Mouse (Mus musculus) ES-E14 (cell line): ENCODE data around the gene Mtfp1. TPM values are rescaled to one million over a fixed set of nuclear protein-coding genes. Genes with fewer than 3 reads are reported as not detected.
"Not testable (repeated sequence)": the region's sequence is repeated elsewhere in the genome, so short reads cannot be mapped to it uniquely, and the experiment has no call there.

Experiments used
- DNase-seq: peaks from one replicate; pipeline ENCODE4 v3.0.0-alpha.2; 2013; ENCODE audit warnings: low read depth, low spot score
- H3K27ac ChIP-seq: 2 replicates; pipeline ENCODE4 v1.5.1; 2012; ENCODE audit warnings: low read depth, mild to moderate bottlenecking, low read length, moderate library complexity, mixed read lengths; ENCODE audit not compliant: poor library complexity, insufficient read depth, severe bottlenecking
- H3K36me3 ChIP-seq: 2 replicates; pipeline ENCODE4 v1.6.1; 2012; ENCODE audit warnings: mild to moderate bottlenecking, low read length, moderate library complexity, mixed read lengths; ENCODE audit not compliant: control insufficient read depth, poor library complexity, insufficient read depth, severe bottlenecking
- H3K4me1 ChIP-seq, 2 experiments: fragments of 150-350 bp in 1 of 2; sonication (generic) in 1 of 2; 2 replicates each; pipeline ENCODE4 v1.6.1; 2012; ENCODE audit warnings: low read length in 2 of 2, mild to moderate bottlenecking in 1 of 2, mixed read lengths in 1 of 2; ENCODE audit not compliant: control insufficient read depth in 2 of 2, insufficient read depth in 2 of 2, poor library complexity in 1 of 2
- H3K4me3 ChIP-seq, 2 experiments: fragments of 150-350 bp in 1 of 2; sonication (generic) in 1 of 2; 2 replicates each; pipeline ENCODE4 v1.5.1; 2012; ENCODE audit warnings: low read length in 2 of 2, low read depth in 1 of 2, mild to moderate bottlenecking in 1 of 2, mixed read lengths in 1 of 2; ENCODE audit not compliant: insufficient read depth in 1 of 2, poor library complexity in 1 of 2, severe bottlenecking in 1 of 2
- H3K9ac ChIP-seq: 2 replicates; pipeline ENCODE4 v1.6.1; 2012; ENCODE audit warnings: low read depth, mild to moderate bottlenecking, low read length, mixed read lengths; ENCODE audit not compliant: poor library complexity, insufficient read depth, severe bottlenecking
- H3K9me3 ChIP-seq: fragments of 150-350 bp; sonication (generic); 2 replicates; pipeline ENCODE4 v1.6.1; 2012; ENCODE audit warnings: low read depth, mild to moderate bottlenecking, low read length; ENCODE audit not compliant: control insufficient read depth, insufficient read depth
- CHD2 ChIP-seq: IDR thresholded peaks from 2 replicates; pipeline ENCODE4 v1.6.1; 2014; ENCODE audit warnings: mild to moderate bottlenecking, low read depth, low read length, inconsistent platforms
- HCFC1 ChIP-seq: IDR thresholded peaks from 2 replicates; pipeline ENCODE4 v1.6.1; 2012; ENCODE audit warnings: low read length, inconsistent platforms, borderline replicate concordance; ENCODE audit not compliant: insufficient read depth
- MAFK ChIP-seq: IDR thresholded peaks from 2 replicates; pipeline ENCODE4 v1.6.1; 2014; ENCODE audit warnings: mild to moderate bottlenecking, low read depth, low read length, inconsistent platforms; ENCODE audit not compliant: insufficient read depth
- ZC3H11A ChIP-seq: IDR thresholded peaks from 2 replicates; pipeline ENCODE4 v1.6.1; 2012; ENCODE audit warnings: low read depth, mild to moderate bottlenecking, inconsistent platforms, low read length, borderline replicate concordance
- ZNF384 ChIP-seq: IDR thresholded peaks from 2 replicates; pipeline ENCODE4 v1.6.1; 2012; ENCODE audit warnings: low read depth, low read length, inconsistent platforms
- in situ Hi-C, 2 experiments: fragments of 600-800 bp; cut with MboI; formaldehyde crosslinking; loops; one replicate each; pipeline ENCODE4 v1.15.1; 2025; ENCODE audit warnings: low sequenced_read_pairs in 2 of 2, inconsistent platforms in 1 of 2; ENCODE audit not compliant: unreplicated experiment in 2 of 2
- total RNA-seq: library from RNA; depleted of rRNA; stranded (reverse); fragments of 300-350 nt; gene quantifications from 2 replicates; pipeline ENCODE4 v1.2.3, GENCODE M21; 2012

The Mtfp1 gene
- total RNA-seq, 1 experiment: 12.7 TPM

- Histone ChIP-seq H3K36me3 (no peaks in the 10 kb centered on the region), H3K9ac (no peak overlapping the region), H3K4me1 (peaks cover 0 to 4% of the 10 kb centered on the region in 2 experiments; a peak in 1 of 4 replicates), H3K9me3 (no peaks in the 10 kb centered on the region), H3K27ac (no peak overlapping the region), H3K4me3 (no peak overlapping the region)
- TF ChIP-seq ZNF384: no peak
- no peak for TF ChIP-seq HCFC1
- TF ChIP-seq MAFK: no peak
- no peak for TF ChIP-seq CHD2
- no peak for TF ChIP-seq ZC3H11A
- no peak for DNase-seq
- in situ Hi-C loops: no loop called here
Measured at GRCm38 (mm10) chr11:4116458-4117141, 21.4 kb upstream of the Mtfp1 start.

- Histone ChIP-seq H3K9ac (no peak overlapping the region), H3K4me1 (peaks cover 0 to 3% of the 10 kb centered on the region in 2 experiments; a peak in 1 of 4 replicates), H3K4me3 (no peak overlapping the region), H3K27ac (no peak overlapping the region), H3K9me3 (no peaks in the 10 kb centered on the region), H3K36me3 (no peaks in the 10 kb centered on the region; the same call in 1 of the 2 replicates)
- TF ChIP-seq ZC3H11A: no peak
- TF ChIP-seq MAFK: no peak
- no peak for TF ChIP-seq ZNF384
- no peak for TF ChIP-seq HCFC1
- no peak for TF ChIP-seq CHD2
- no peak for DNase-seq
- in situ Hi-C loops: no loop called here
Measured at GRCm38 (mm10) chr11:4115407-4115806, 20.2 kb upstream of the Mtfp1 start.

- H3K36me3 ChIP-seq, H3K4me3 ChIP-seq, H3K27ac ChIP-seq, DNase-seq, H3K4me1 ChIP-seq, H3K9me3 ChIP-seq, H3K9ac ChIP-seq, in situ Hi-C loops: not testable (repeated sequence)
Measured at GRCm38 (mm10) chr11:4114541-4114940, 19.3 kb upstream of the Mtfp1 start.

GRCm38 (mm10) chr11:4113970-4114369 is 18.7 kb upstream of the Mtfp1 start:
- H3K27ac ChIP-seq: no peak overlapping the region
- in situ Hi-C loops: no loop called here
- H3K9ac ChIP-seq: no peak overlapping the region
- TF ChIP-seq ZC3H11A (no peak), HCFC1 (no peak), MAFK (no peak), CHD2 (no peak), ZNF384 (no peak)
- H3K4me1 ChIP-seq: peaks cover 0 to 2% of the 10 kb centered on the region in 2 experiments; a peak in 1 of 4 replicates
- no peak for DNase-seq
- H3K9me3 ChIP-seq: no peaks in the 10 kb centered on the region
- H3K36me3 ChIP-seq: no peaks in the 10 kb centered on the region; the same call in 1 of the 2 replicates
- H3K4me3 ChIP-seq: no peak overlapping the region

- TF ChIP-seq HCFC1: no peak
- no peak for TF ChIP-seq CHD2
- no peak for TF ChIP-seq MAFK
- no peak for TF ChIP-seq ZNF384
- TF ChIP-seq ZC3H11A: no peak
- no peak overlapping the region for H3K9ac ChIP-seq
- H3K9me3 ChIP-seq: no peaks in the 10 kb centered on the region
- no peaks in the 10 kb centered on the region for H3K4me1 ChIP-seq
- no peak for DNase-seq
- in situ Hi-C loops: no loop called here
- H3K4me3 ChIP-seq: no peak overlapping the region
- H3K27ac ChIP-seq: no peak overlapping the region
- H3K36me3 ChIP-seq: no peaks in the 10 kb centered on the region; the same call in 1 of the 2 replicates
Measured at GRCm38 (mm10) chr11:4113496-4113895, 18.3 kb upstream of the Mtfp1 start.
